Mouse (Mus musculus) kidney, embryonic 14.5 days (tissue): Measurements from ENCODE around the gene AI467606. TPM values are rescaled to one million over a fixed set of nuclear protein-coding genes. Genes with fewer than 3 reads are reported as not detected.
A peak's percentile ranks its signal among the peaks of the same experiment; 100 is the strongest.

Experiments
- ATAC-seq: fragments of 200-750 bp; cut with Nextera tagmentation; 2 replicates; pipeline ENCODE4 v1.8.0; 2017; ENCODE audit warnings: moderate number of reproducible peaks, mild to moderate bottlenecking, moderate TSS enrichment, moderate library complexity; ENCODE audit not compliant: low FRiP score, low TSS enrichment
- H3K27ac ChIP-seq: fragments of 300-500 bp; sonication (generic); 2 replicates; pipeline ENCODE4 v1.5.1; 2014; ENCODE audit warnings: low read depth, mild to moderate bottlenecking, low read length, moderate library complexity, mixed read lengths
- H3K27me3 ChIP-seq: fragments of 300-500 bp; sonication (generic); 2 replicates; pipeline ENCODE4 v1.6.1; 2014; ENCODE audit warnings: mild to moderate bottlenecking, low read length; ENCODE audit not compliant: control insufficient read depth, insufficient read depth
- H3K36me3 ChIP-seq: fragments of 300-500 bp; sonication (generic); 2 replicates; pipeline ENCODE4 v1.6.1; 2014; ENCODE audit warnings: low read length, mixed read lengths; ENCODE audit not compliant: control insufficient read depth, insufficient read depth
- H3K4me1 ChIP-seq: fragments of 300-500 bp; sonication (generic); 2 replicates; pipeline ENCODE4 v1.6.1; 2014; ENCODE audit warnings: low read length, mixed read lengths; ENCODE audit not compliant: control insufficient read depth, insufficient read depth
- H3K4me2 ChIP-seq: fragments of 300-500 bp; sonication (generic); replicated peaks from 2 replicates; pipeline ENCODE4 v1.6.1; 2014; ENCODE audit warnings: low read depth, mild to moderate bottlenecking, low read length
- H3K4me3 ChIP-seq: fragments of 300-500 bp; sonication (generic); 2 replicates; pipeline ENCODE4 v1.5.1; 2014; ENCODE audit warnings: mild to moderate bottlenecking, low read length
- H3K9ac ChIP-seq: fragments of 300-500 bp; sonication (generic); 2 replicates; pipeline ENCODE4 v1.6.1; 2014; ENCODE audit warnings: low read depth, mild to moderate bottlenecking, low read length, moderate library complexity
- H3K9me3 ChIP-seq: fragments of 300-500 bp; sonication (generic); 2 replicates; pipeline ENCODE4 v1.6.1; 2016; ENCODE audit warnings: low read length; ENCODE audit not compliant: control insufficient read depth
- WGBS: fragments of 180-500 bp; shearing (Covaris S2); extraction: QIAGEN DNeasy Blood & Tissue Kit; methylation state at CpG from one replicate; pipeline ENCODE4 v1.1.7; 2014; 5-methylcytosine and 5-hydroxymethylcytosine counted together
- polyA plus RNA-seq: library from polyadenylated mRNA; unstranded; fragments of >200 nt; fragmentation: Nextera tagmentation; extraction: Ambion mirVana; gene quantifications from 2 replicates; pipeline ENCODE4 v1.2.1, GENCODE M21; 2014

AI467606 gene
- 3.5 TPM in 2 replicates for polyA plus RNA-seq

DNA sequence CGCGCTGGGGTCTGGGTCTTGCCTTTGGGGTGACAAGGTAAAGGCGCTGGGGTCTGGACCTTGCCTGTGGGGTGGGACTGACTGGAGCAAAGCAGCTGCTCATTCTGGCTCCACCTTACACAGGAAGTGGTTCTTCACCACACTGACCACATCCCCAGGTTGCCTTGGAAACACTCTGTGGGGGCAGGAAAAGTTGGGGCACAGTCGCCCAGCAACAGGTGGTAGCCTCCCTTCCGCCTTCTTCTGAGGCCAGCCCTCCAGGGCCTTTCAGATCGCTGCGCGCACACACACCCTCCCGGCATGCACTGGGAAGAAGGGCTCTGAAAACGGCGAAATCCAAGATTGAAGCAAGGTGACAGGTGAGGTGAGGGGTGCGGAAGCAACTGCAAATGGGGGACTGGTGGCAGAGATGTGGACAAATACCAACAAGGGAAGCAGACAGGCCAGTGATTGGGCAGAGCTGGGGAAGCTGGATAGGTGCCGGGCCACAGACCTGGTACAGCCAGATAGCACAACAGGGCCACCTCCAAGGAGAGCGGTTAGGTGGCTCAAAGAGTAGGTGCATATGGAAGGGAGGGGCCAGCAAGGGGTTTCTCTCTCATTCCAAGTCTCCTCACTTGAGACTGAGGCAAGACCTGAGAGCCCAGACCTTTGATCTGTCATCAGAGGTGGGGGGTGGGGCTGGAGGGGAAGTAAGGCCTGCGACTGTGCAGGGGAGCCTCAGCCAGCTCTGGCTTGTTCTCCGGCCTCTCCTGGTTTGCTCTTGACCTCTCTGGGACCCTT, at the start of gene AI467606:
Gene AI467606, plus strand, starts transcription at position 246 of the 783 bp plus-strand sequence.
- peak; percentile 60 for ATAC-seq
- 58% methylated on average over 16 of the region's 16 CpGs for WGBS

DNA sequence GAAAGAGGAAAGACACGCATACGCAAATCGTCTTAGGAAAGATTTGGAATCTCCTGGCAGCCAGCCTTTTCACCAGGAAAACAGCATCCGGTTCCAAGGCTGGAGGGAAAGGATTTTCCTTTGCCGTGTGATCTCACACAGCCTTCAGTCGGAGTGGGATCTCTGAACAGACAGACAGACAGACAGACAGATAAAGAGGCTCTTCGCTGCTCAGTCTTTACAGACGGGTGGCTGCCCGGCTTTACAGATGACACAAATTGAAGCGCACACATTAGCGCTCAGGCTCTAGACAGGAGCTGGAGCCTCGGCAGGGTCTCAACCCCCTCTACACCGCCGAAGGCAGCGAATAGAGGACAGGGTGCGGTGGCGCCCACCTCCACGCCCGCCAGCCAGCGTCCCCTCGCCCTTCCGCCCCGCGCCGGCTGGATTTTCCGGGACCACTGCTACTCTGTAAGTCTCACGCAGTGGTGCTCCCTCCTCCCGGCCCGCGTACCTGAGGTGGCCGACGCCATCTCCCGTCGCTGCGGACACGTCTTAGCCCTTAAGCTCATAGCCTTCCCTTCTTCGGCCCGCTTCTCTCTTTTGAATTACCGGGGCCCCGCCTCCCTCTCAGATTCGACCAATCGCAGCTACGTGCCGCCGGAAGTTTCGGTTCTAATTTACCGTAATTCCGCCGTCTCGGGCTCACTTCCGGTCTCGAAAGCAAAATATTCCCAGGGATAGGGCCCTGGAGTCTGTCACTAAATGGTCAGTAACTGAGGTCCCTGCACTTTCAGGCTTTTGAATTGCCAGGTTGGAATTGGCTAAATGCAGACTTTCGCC, 49.1 kb upstream of the AI467606 start, which contains the start of gene Kif22:
Gene Kif22, minus strand, starts transcription at position 621 of the 822 bp plus-strand sequence.
- peak; percentile 94 for ATAC-seq
- under 1% methylated on average over 50 of the region's 53 CpGs for WGBS

More for the DNA sequence above, at the start of gene AI467606:
- Histone ChIP-seq H3K36me3 (no peaks in the 10 kb centered on the region), H3K4me3 (no peak within 1 kb of the TSS; the same call in 1 of the 2 replicates), H3K4me1 (0 out of 2 replicates have a peak, but pooled peaks cover 7% of the 10 kb centered on the region), H3K9ac (peak within 1 kb of the TSS; percentile 37; the same call in 1 of the 2 replicates), H3K27ac (0 out of 2 replicates have a peak within 1 kb of the TSS, but pooled peaks have one; percentile 24), H3K27me3 (no peaks in the 10 kb centered on the region), H3K4me2 (peak within 1 kb of the TSS; percentile 22), H3K9me3 (no peaks in the 10 kb centered on the region)

DNA sequence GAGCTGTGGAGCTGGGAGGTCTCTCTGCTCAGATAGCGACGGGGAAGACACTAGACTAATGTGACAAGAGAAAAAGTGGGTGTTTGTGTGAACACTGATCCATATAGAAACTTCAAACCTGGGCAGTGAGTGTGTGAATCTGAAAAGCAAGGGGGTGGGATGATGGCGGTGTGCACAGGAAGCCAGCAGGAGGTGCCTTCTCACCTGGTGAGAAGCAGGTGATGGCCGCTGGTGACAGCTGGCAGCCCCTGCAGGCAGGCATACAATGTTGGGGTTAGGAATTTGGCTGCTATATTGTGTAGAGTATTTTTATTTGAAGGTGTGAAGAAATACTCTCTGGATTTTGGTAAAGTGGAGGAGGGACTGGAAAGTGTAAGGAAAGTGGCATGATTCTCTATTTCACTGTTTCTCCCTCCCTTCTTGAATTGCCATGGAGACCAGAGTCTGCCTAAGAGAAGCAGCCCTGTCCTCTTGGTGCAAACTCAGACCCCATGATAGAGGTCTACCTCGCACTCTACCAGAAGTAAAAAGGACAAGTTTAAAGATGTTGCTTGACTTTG, 36.1 kb upstream of the AI467606 start:
- Histone ChIP-seq H3K4me3 (no peak overlapping the region), H3K9me3 (no peaks in the 10 kb centered on the region), H3K27me3 (no peaks in the 10 kb centered on the region), H3K27ac (no peak overlapping the region), H3K4me2 (no peak overlapping the region), H3K9ac (no peak overlapping the region), H3K36me3 (no peaks in the 10 kb centered on the region), H3K4me1 (no peaks in the 10 kb centered on the region)
- 70% methylated on average over 5 of the region's 5 CpGs for WGBS
- ATAC-seq: no peak

More for the DNA sequence above, 49.1 kb upstream of the AI467606 start, which contains the start of gene Kif22:
- Histone ChIP-seq H3K4me2 (peak within 1 kb of the TSS; percentile 81), H3K4me3 (peak within 1 kb of the TSS; percentile 96), H3K27ac (peak within 1 kb of the TSS; percentile 62), H3K4me1 (peaks cover 14% of the 10 kb centered on the region; the same call in 1 of the 2 replicates), H3K36me3 (peaks cover 12% of the 10 kb centered on the region; the same call in 1 of the 2 replicates), H3K27me3 (no peaks in the 10 kb centered on the region), H3K9me3 (no peaks in the 10 kb centered on the region), H3K9ac (peak within 1 kb of the TSS; percentile 93)

DNA sequence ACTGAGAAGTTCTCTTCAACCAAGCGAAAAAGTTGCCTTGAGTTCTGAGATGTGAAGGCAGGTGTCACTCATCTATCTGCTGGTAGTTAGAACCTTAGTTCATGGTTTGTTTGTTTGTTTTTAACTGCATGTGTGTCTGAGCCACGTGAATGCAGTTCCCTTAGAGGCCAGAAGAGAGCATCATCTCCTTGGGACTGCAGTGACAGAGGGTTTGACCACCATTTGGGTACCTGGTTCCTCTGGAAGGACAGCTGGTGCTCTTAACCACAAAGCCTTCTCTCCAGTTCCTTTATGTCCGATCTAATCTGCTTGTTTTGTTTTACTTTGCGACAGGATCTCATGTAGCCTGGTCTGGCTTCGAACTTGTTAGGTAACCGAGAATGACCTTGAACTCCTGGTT, 25.6 kb upstream of the AI467606 start:
- WGBS: 88% methylated on average over 6 of the region's 6 CpGs
- Histone ChIP-seq H3K9ac (no peak overlapping the region), H3K4me3 (no peak overlapping the region), H3K9me3 (no peaks in the 10 kb centered on the region), H3K4me2 (no peak overlapping the region), H3K4me1 (no peaks in the 10 kb centered on the region), H3K36me3 (no peaks in the 10 kb centered on the region), H3K27me3 (no peaks in the 10 kb centered on the region), H3K27ac (no peak overlapping the region)
- ATAC-seq: no peak

DNA sequence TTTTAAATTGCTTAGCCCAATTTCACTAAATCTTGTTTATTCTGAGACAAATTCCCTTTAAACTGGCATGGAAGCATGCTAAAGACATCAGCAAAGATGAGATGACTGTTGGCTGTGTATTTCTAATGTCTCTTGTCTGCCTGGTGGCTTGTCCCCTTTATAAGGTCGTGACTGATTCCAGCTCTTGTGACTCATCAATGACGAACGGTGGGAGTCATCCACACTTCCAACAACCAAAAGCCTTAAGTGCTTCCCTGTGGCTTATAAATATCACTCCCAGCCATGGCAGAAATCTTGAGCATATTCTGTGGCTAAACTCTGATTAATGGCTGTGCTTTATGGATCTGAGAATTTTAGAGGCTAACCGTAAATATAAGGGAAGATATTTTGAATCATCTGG, 24.8 kb upstream of the AI467606 start:
- Histone ChIP-seq H3K4me3 (no peak overlapping the region), H3K27ac (no peak overlapping the region), H3K4me2 (no peak overlapping the region), H3K9me3 (no peaks in the 10 kb centered on the region), H3K27me3 (no peaks in the 10 kb centered on the region), H3K4me1 (no peaks in the 10 kb centered on the region), H3K36me3 (no peaks in the 10 kb centered on the region), H3K9ac (no peak overlapping the region)
- ATAC-seq: no peak
- 73% methylated on average over 4 of the region's 4 CpGs for WGBS

DNA sequence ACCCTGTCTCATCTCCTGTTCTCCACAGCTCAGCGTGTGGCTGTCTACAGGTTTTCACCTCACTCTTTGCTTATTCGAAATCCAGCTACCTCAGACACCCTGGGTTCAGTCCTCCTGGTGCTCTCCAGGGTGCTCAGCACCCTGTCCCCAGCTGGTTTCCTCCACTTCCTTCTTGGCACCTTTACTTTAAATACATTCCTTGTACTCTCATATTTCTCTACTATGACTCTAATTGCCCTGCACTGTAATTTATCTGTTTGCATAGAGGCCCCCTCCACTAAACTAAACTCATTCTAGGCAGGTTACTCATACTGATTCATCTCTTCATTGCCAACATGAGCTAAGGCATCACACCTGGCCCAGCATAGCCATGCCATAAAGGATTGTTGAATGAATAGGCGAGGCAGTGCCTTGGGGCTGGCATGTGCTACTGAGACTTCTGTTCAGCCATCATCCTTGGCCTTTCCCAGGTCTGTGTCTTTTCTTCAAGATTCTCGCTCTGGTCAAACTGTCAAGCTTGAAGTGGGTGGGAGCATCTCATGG, 20.2 kb upstream of the AI467606 start:
- H3K9me3 ChIP-seq: 0 out of 2 replicates have a peak, but pooled peaks cover 2% of the 10 kb centered on the region
- no peaks in the 10 kb centered on the region for H3K27me3 ChIP-seq
- H3K27ac ChIP-seq: no peak overlapping the region
- ATAC-seq: no peak
- H3K4me3 ChIP-seq: no peak overlapping the region
- no peak overlapping the region for H3K4me2 ChIP-seq
- no peaks in the 10 kb centered on the region for H3K36me3 ChIP-seq
- 82% methylated on average over 4 of the region's 4 CpGs for WGBS
- H3K9ac ChIP-seq: no peak overlapping the region
- no peaks in the 10 kb centered on the region for H3K4me1 ChIP-seq

DNA sequence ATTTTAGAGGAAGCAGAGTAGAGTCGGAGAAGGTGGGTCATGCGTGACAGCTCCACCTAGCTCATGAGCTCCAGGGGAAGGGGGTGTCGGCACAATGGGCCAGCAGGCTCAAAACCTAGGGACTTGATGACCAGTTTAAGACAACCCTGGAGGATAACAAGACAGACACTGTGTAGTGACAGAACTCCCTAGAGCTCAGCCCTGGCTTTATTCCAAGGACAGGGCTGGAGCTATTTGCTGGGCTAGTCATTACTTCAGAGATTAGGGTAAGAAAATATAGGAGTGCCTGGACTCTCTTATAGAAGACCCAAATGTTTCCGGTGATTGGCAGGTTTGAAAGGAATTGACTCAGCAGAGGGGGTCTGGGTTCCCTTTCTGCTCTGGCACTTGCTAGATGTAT, 17.9 kb upstream of the AI467606 start:
- Histone ChIP-seq H3K9me3 (0 out of 2 replicates have a peak, but pooled peaks cover 2% of the 10 kb centered on the region), H3K4me2 (no peak overlapping the region), H3K9ac (no peak overlapping the region), H3K4me1 (no peaks in the 10 kb centered on the region), H3K27me3 (no peaks in the 10 kb centered on the region), H3K4me3 (no peak overlapping the region), H3K27ac (no peak overlapping the region), H3K36me3 (no peaks in the 10 kb centered on the region)
- WGBS: 69% methylated on average over 4 of the region's 4 CpGs
- ATAC-seq: no peak

DNA sequence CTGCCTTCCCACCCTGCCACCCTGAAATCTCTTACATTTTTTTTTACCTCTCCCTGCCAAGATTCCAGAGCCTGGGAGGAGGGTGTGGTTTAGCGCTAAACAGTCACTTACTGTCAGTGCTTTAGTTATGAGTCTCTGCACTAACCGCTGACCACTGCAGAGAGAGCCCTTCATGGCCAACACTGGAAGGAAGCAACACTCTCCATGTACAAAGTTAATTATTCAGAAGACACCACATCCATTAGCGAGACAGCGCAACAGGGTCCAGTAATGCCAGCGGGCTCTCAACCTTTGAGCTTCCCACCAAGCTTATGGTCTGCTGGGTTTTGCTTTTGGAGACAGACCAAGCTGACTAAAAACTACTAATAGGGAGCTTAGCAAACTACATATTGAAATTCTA, 15.0 kb upstream of the AI467606 start:
- WGBS: 86% methylated on average over 5 of the region's 5 CpGs
- H3K4me1 ChIP-seq: no peaks in the 10 kb centered on the region

More for the DNA sequence above, 15.0 kb upstream of the AI467606 start:
- 0 out of 2 replicates have a peak, but pooled peaks cover 2% of the 10 kb centered on the region for H3K9me3 ChIP-seq
- H3K9ac ChIP-seq: no peak overlapping the region
- no peak for ATAC-seq
- H3K36me3 ChIP-seq: no peaks in the 10 kb centered on the region
- no peak overlapping the region for H3K4me2 ChIP-seq
- no peaks in the 10 kb centered on the region for H3K27me3 ChIP-seq
- no peak overlapping the region for H3K4me3 ChIP-seq
- H3K27ac ChIP-seq: no peak overlapping the region
